Mouse (Mus musculus): ENCODE data around the gene Tppp.
"Not testable (repeated sequence)": the region's sequence is repeated elsewhere in the genome, so short reads cannot be mapped to it uniquely, and the experiment has no call there.

The Tppp gene

GRCm38 (mm10) chr13:74008948-74009718 is at the start of gene Tppp:
Gene Tppp, plus strand, starts transcription at chr13:74009407.
- DNase-seq (ENCODE audit: low read depth, low spot score) = peak; percentile 96

- DNase-seq (ENCODE audit: low read depth, low spot score) = no peak
Observed at GRCm38 (mm10) chr13:73960117-73960652, 49.0 kb upstream of the Tppp start.

- DNase-seq (ENCODE audit: low read depth, low spot score) = peak; percentile 29
Observed at GRCm38 (mm10) chr13:73961177-73961576, 48.0 kb upstream of the Tppp start.

- peak; percentile 29 for DNase-seq (ENCODE audit: low read depth, low spot score)
Observed at GRCm38 (mm10) chr13:73963551-73963950, 45.7 kb upstream of the Tppp start, which contains the start of gene Zdhhc11. Gene Zdhhc11, plus strand, starts transcription at chr13:73963851.

- DNase-seq (ENCODE audit: low read depth, low spot score) = peak; percentile 77
Observed at GRCm38 (mm10) chr13:73970545-73971448, 38.4 kb upstream of the Tppp start.

GRCm38 (mm10) chr13:73974523-73974922 is 34.7 kb upstream of the Tppp start:
- DNase-seq (ENCODE audit: low read depth, low spot score) = no peak

- no peak for DNase-seq (ENCODE audit: low read depth, low spot score)
Observed at GRCm38 (mm10) chr13:73976935-73977334, 32.3 kb upstream of the Tppp start.

GRCm38 (mm10) chr13:73990325-73990724 is 18.9 kb upstream of the Tppp start:
- DNase-seq (ENCODE audit: low read depth, low spot score) = no peak

- no peak for DNase-seq (ENCODE audit: low read depth, low spot score)
Observed at GRCm38 (mm10) chr13:73990761-73991160, 18.4 kb upstream of the Tppp start.

- no peak for DNase-seq (ENCODE audit: low read depth, low spot score)
Observed at GRCm38 (mm10) chr13:73991267-73991666, 17.9 kb upstream of the Tppp start.

- DNase-seq (ENCODE audit: low read depth, low spot score) = no peak
Observed at GRCm38 (mm10) chr13:73996456-73996855, 12.8 kb upstream of the Tppp start.

GRCm38 (mm10) chr13:74000519-74000918 is 8.7 kb upstream of the Tppp start:
- no peak for DNase-seq (ENCODE audit: low read depth, low spot score)

- DNase-seq (ENCODE audit: low read depth, low spot score) = no peak
Observed at GRCm38 (mm10) chr13:74000961-74001360, 8.2 kb upstream of the Tppp start.

GRCm38 (mm10) chr13:74001492-74001891 is 7.7 kb upstream of the Tppp start:
- DNase-seq (ENCODE audit: low read depth, low spot score) = no peak

- not testable (repeated sequence) for DNase-seq (ENCODE audit: low read depth, low spot score)
Observed at GRCm38 (mm10) chr13:74006881-74007280, 2.3 kb upstream of the Tppp start.

GRCm38 (mm10) chr13:74008216-74008615 is 991 bp upstream of the Tppp start:
- DNase-seq (ENCODE audit: low read depth, low spot score) = not testable (repeated sequence)

GRCm38 (mm10) chr13:74009791-74010614 is 796 bp downstream of the Tppp start:
- DNase-seq (ENCODE audit: low read depth, low spot score) = peak; percentile 69

- DNase-seq (ENCODE audit: low read depth, low spot score) = no peak
Observed at GRCm38 (mm10) chr13:74010678-74011077, 1.5 kb downstream of the Tppp start.

- no peak for DNase-seq (ENCODE audit: low read depth, low spot score)
Observed at GRCm38 (mm10) chr13:74015908-74016307, 6.7 kb downstream of the Tppp start.

- no peak for DNase-seq (ENCODE audit: low read depth, low spot score)
Observed at GRCm38 (mm10) chr13:74017426-74017825, 8.2 kb downstream of the Tppp start.

- DNase-seq (ENCODE audit: low read depth, low spot score) = not testable (repeated sequence)
Observed at GRCm38 (mm10) chr13:74019006-74019405, 9.8 kb downstream of the Tppp start.
